10 mouse cellular contexts compared by ENCODE assay signal in genomic region chr11:96970341-96970740, GRCm38 (mm10). TPM values are rescaled to one million over a fixed set of nuclear protein-coding genes. Genes with fewer than 3 reads are reported as not detected.
DNase-seq lines count a peak whose midpoint lies in the region; ATAC-seq and TF ChIP-seq lines count a peak whose summit lies in the region.
"Had no signal": no experiment of that assay in that cellular context is flagged by ENCODE, and none has a peak within 500 bp of the region (broad histone marks: within the 10 kb centered on the region; RNA-seq: fewer than 3 reads in every experiment).

No protein-coding gene starts in this region.

- no peak for TF ChIP-seq POLR2A in limb, embryonic 14.5 days (IDR thresholded peaks at IDR 0.05; ENCODE audit: borderline replicate concordance, extremely low read depth, insufficient read depth, insufficient read length)

- no peak overlapping the region for H3K9ac ChIP-seq in hindbrain, embryonic 13.5 days
- no peak overlapping the region for H3K9ac ChIP-seq in midbrain, embryonic 16.5 days (ENCODE audit: low read depth, low read length)
- no peak overlapping the region for H3K9ac ChIP-seq in midbrain, embryonic 13.5 days (replicated peaks)
- no peak overlapping the region for H3K9ac ChIP-seq in limb, embryonic 14.5 days (ENCODE audit: low read depth, low read length, severe bottlenecking)

- no peaks in the 10 kb centered on the region for H3K9me3 ChIP-seq in hindbrain, embryonic 13.5 days
- no peaks in the 10 kb centered on the region for H3K9me3 ChIP-seq in hindbrain, embryonic 10.5 days
- H3K9me3 ChIP-seq in midbrain, embryonic 16.5 days (replicated peaks; ENCODE audit: control insufficient read depth, low read length, poor library complexity, severe bottlenecking): no peaks in the 10 kb centered on the region
- no peaks in the 10 kb centered on the region for H3K9me3 ChIP-seq in midbrain, embryonic 13.5 days
- H3K9me3 ChIP-seq in limb, embryonic 14.5 days (ENCODE audit: control insufficient read depth, low read length): no peaks in the 10 kb centered on the region
- H3K9me3 ChIP-seq: megakaryocyte, embryonic 14.5 days had no signal

- no peaks in the 10 kb centered on the region; the same call in 1 of the 2 replicates for H3K36me3 ChIP-seq in hindbrain, embryonic 13.5 days
- peaks cover 19% of the 10 kb centered on the region for H3K36me3 ChIP-seq in hindbrain, embryonic 10.5 days
- no peaks in the 10 kb centered on the region for H3K36me3 ChIP-seq in midbrain, embryonic 16.5 days (ENCODE audit: control insufficient read depth, insufficient read depth, low read length)
- H3K36me3 ChIP-seq in midbrain, embryonic 13.5 days: no peaks in the 10 kb centered on the region
- no peaks in the 10 kb centered on the region for H3K36me3 ChIP-seq in limb, embryonic 14.5 days (ENCODE audit: control insufficient read depth, insufficient read depth, low read length)

- DNase-seq in hindbrain, embryonic 10.5 days (ENCODE audit: low spot score): no peak
- no peak for DNase-seq in limb, embryonic 14.5 days (ENCODE audit: low spot score)
- DNase-seq in thymus, postnatal 14 days: no peak
- no peak for DNase-seq in spleen, postnatal 4 days (ENCODE audit: low spot score in 2 of 2)
- DNase-seq: layer of hippocampus, postnatal 36 days had no signal

- H3K4me2 ChIP-seq in hindbrain, embryonic 13.5 days: no peak overlapping the region
- no peak overlapping the region for H3K4me2 ChIP-seq in midbrain, embryonic 16.5 days (ENCODE audit: low read length)
- no peak overlapping the region for H3K4me2 ChIP-seq in midbrain, embryonic 13.5 days (replicated peaks)
- no peak overlapping the region for H3K4me2 ChIP-seq in limb, embryonic 14.5 days (replicated peaks; ENCODE audit: low read depth, low read length, severe bottlenecking)

- no peak for ATAC-seq in hindbrain, embryonic 13.5 days (ENCODE audit: low FRiP score)
- ATAC-seq in midbrain, embryonic 16.5 days: no peak
- ATAC-seq in midbrain, embryonic 13.5 days: no peak
- no peak for ATAC-seq in limb, embryonic 14.5 days (ENCODE audit: low FRiP score, low read depth)

- H3K27me3 ChIP-seq in hindbrain, embryonic 13.5 days: no peaks in the 10 kb centered on the region
- no peaks in the 10 kb centered on the region for H3K27me3 ChIP-seq in hindbrain, embryonic 10.5 days (ENCODE audit: insufficient read depth, poor library complexity, severe bottlenecking)
- H3K27me3 ChIP-seq in midbrain, embryonic 16.5 days (ENCODE audit: control insufficient read depth, insufficient read depth, low read depth, low read length): no peaks in the 10 kb centered on the region
- H3K27me3 ChIP-seq in midbrain, embryonic 13.5 days: no peaks in the 10 kb centered on the region
- H3K27me3 ChIP-seq in limb, embryonic 14.5 days (ENCODE audit: control insufficient read depth, insufficient read depth, low read length): no peaks in the 10 kb centered on the region
- H3K27me3 ChIP-seq: megakaryocyte, embryonic 14.5 days had no signal

- H3K4me1 ChIP-seq in hindbrain, embryonic 13.5 days (replicated peaks): peaks cover 55% of the 10 kb centered on the region
- peaks cover 29% of the 10 kb centered on the region for H3K4me1 ChIP-seq in hindbrain, embryonic 10.5 days (replicated peaks)
- peaks cover 19% of the 10 kb centered on the region for H3K4me1 ChIP-seq in midbrain, embryonic 16.5 days (ENCODE audit: control insufficient read depth, insufficient read depth, low read length)
- H3K4me1 ChIP-seq in midbrain, embryonic 13.5 days (replicated peaks): peaks cover 42% of the 10 kb centered on the region
- peaks cover 14% of the 10 kb centered on the region for H3K4me1 ChIP-seq in limb, embryonic 14.5 days (ENCODE audit: control insufficient read depth, insufficient read depth, low read length)

- peak overlapping the region; percentile 46; the same call in 1 of the 2 replicates for H3K27ac ChIP-seq in hindbrain, embryonic 13.5 days
- no peak overlapping the region for H3K27ac ChIP-seq in hindbrain, embryonic 10.5 days
- H3K27ac ChIP-seq in midbrain, embryonic 16.5 days (ENCODE audit: low read length): peak overlapping the region; percentile 67
- H3K27ac ChIP-seq in midbrain, embryonic 13.5 days: no peak overlapping the region
- peak overlapping the region; percentile 70 for H3K27ac ChIP-seq in limb, embryonic 14.5 days (replicated peaks; ENCODE audit: low read depth, low read length)

- no peak overlapping the region for H3K4me3 ChIP-seq in hindbrain, embryonic 13.5 days
- no peak overlapping the region for H3K4me3 ChIP-seq in hindbrain, embryonic 10.5 days
- no peak overlapping the region for H3K4me3 ChIP-seq in midbrain, embryonic 16.5 days (ENCODE audit: low read depth, low read length)
- H3K4me3 ChIP-seq in midbrain, embryonic 13.5 days (replicated peaks): no peak overlapping the region
- H3K4me3 ChIP-seq in limb, embryonic 14.5 days (replicated peaks; ENCODE audit: low read length): no peak overlapping the region

- WGBS in hindbrain, embryonic 13.5 days: 81% methylated on average over 3 of the region's 3 CpGs
- 88% methylated on average over 3 of the region's 3 CpGs for WGBS in hindbrain, embryonic 10.5 days
- WGBS in midbrain, embryonic 16.5 days: 82% methylated on average over 3 of the region's 3 CpGs
- WGBS in midbrain, embryonic 13.5 days: 88% methylated on average over 3 of the region's 3 CpGs
- 63% methylated on average over 3 of the region's 3 CpGs for WGBS in limb, embryonic 14.5 days

RNA-seq across cellular contexts. Expression of gene Sp2, which starts 12.4 kb away (rescaled TPM):
- polyA plus RNA-seq in hindbrain, embryonic 13.5 days (2015; fragmentation: Nextera tagmentation; extraction: Ambion mirVana): 15.9 and 17.2 TPM in 2 replicates
- polyA plus RNA-seq in hindbrain, embryonic 10.5 days (2016; fragmentation: Nextera tagmentation; extraction: Ambion mirVana): 29.5 and 31.4 TPM in 2 replicates
- polyA plus RNA-seq in midbrain, embryonic 16.5 days (2015; fragmentation: Nextera tagmentation; extraction: Ambion mirVana): 15.4 and 16.8 TPM in 2 replicates
- polyA plus RNA-seq in midbrain, embryonic 13.5 days (2015; fragmentation: Nextera tagmentation; extraction: Ambion mirVana): 18.5 and 19.6 TPM in 2 replicates
- polyA plus RNA-seq in limb, embryonic 14.5 days (2012; rRNA removed): 16.0 and 22.3 TPM in 2 replicates
- polyA plus RNA-seq in limb, embryonic 14.5 days (2014; fragmentation: Nextera tagmentation; extraction: Ambion mirVana): 17.1 and 18.7 TPM in 2 replicates

RNA-seq across cellular contexts. Expression of gene Pnpo, which starts 26.6 kb away (rescaled TPM):
- 20.5 and 22.6 TPM in 2 replicates for polyA plus RNA-seq in hindbrain, embryonic 13.5 days (2015; fragmentation: Nextera tagmentation; extraction: Ambion mirVana)
- polyA plus RNA-seq in hindbrain, embryonic 10.5 days (2016; fragmentation: Nextera tagmentation; extraction: Ambion mirVana): 31.4 and 36.4 TPM in 2 replicates
- 32.2 and 32.5 TPM in 2 replicates for polyA plus RNA-seq in midbrain, embryonic 16.5 days (2015; fragmentation: Nextera tagmentation; extraction: Ambion mirVana)
- 18.2 and 18.3 TPM in 2 replicates for polyA plus RNA-seq in midbrain, embryonic 13.5 days (2015; fragmentation: Nextera tagmentation; extraction: Ambion mirVana)
- polyA plus RNA-seq in limb, embryonic 14.5 days (2012; rRNA removed): 13.9 and 15.4 TPM in 2 replicates
- 22.6 and 24.2 TPM in 2 replicates for polyA plus RNA-seq in limb, embryonic 14.5 days (2014; fragmentation: Nextera tagmentation; extraction: Ambion mirVana)

RNA-seq across cellular contexts. Expression of gene Prr15l, which starts 42.4 kb away (rescaled TPM):
- 0.29 and 0.43 TPM in 2 replicates for polyA plus RNA-seq in hindbrain, embryonic 13.5 days (2015; fragmentation: Nextera tagmentation; extraction: Ambion mirVana)
- 0.37 and 0.75 TPM in 2 replicates for polyA plus RNA-seq in hindbrain, embryonic 10.5 days (2016; fragmentation: Nextera tagmentation; extraction: Ambion mirVana)
- polyA plus RNA-seq in midbrain, embryonic 16.5 days (2015; fragmentation: Nextera tagmentation; extraction: Ambion mirVana): 0.24 and 0.51 TPM in 2 replicates
- polyA plus RNA-seq in midbrain, embryonic 13.5 days (2015; fragmentation: Nextera tagmentation; extraction: Ambion mirVana): 0.10 TPM in 1 of 2 replicates, not detected in the other
- 0.47 and 1.2 TPM in 2 replicates for polyA plus RNA-seq in limb, embryonic 14.5 days (2012; rRNA removed)
- polyA plus RNA-seq in limb, embryonic 14.5 days (2014; fragmentation: Nextera tagmentation; extraction: Ambion mirVana): 3.3 and 3.7 TPM in 2 replicates

RNA-seq across cellular contexts. Expression of gene Sp6, which starts 42.9 kb away (rescaled TPM):
- 0.10 and 0.29 TPM in 2 replicates for polyA plus RNA-seq in hindbrain, embryonic 13.5 days (2015; fragmentation: Nextera tagmentation; extraction: Ambion mirVana)
- polyA plus RNA-seq in hindbrain, embryonic 10.5 days (2016; fragmentation: Nextera tagmentation; extraction: Ambion mirVana): 1.6 and 2.3 TPM in 2 replicates
- 0.26 and 0.35 TPM in 2 replicates for polyA plus RNA-seq in midbrain, embryonic 16.5 days (2015; fragmentation: Nextera tagmentation; extraction: Ambion mirVana)
- polyA plus RNA-seq in midbrain, embryonic 13.5 days (2015; fragmentation: Nextera tagmentation; extraction: Ambion mirVana): 0.07 and 0.13 TPM in 2 replicates
- polyA plus RNA-seq in limb, embryonic 14.5 days (2012; rRNA removed): 4.8 and 5.6 TPM in 2 replicates
- 3.9 and 4.5 TPM in 2 replicates for polyA plus RNA-seq in limb, embryonic 14.5 days (2014; fragmentation: Nextera tagmentation; extraction: Ambion mirVana)
- polyA plus RNA-seq: forebrain, embryonic 11.5 days had no signal

RNA-seq across cellular contexts. Expression of gene Cdk5rap3, which starts 54.0 kb away (rescaled TPM):
- 92.9 and 100 TPM in 2 replicates for polyA plus RNA-seq in hindbrain, embryonic 13.5 days (2015; fragmentation: Nextera tagmentation; extraction: Ambion mirVana)
- polyA plus RNA-seq in hindbrain, embryonic 10.5 days (2016; fragmentation: Nextera tagmentation; extraction: Ambion mirVana): 112 and 124 TPM in 2 replicates
- 80.6 and 85.7 TPM in 2 replicates for polyA plus RNA-seq in midbrain, embryonic 16.5 days (2015; fragmentation: Nextera tagmentation; extraction: Ambion mirVana)
- 103 and 104 TPM in 2 replicates for polyA plus RNA-seq in midbrain, embryonic 13.5 days (2015; fragmentation: Nextera tagmentation; extraction: Ambion mirVana)
- 71.4 and 74.5 TPM in 2 replicates for polyA plus RNA-seq in limb, embryonic 14.5 days (2012; rRNA removed)
- 79.6 and 83.6 TPM in 2 replicates for polyA plus RNA-seq in limb, embryonic 14.5 days (2014; fragmentation: Nextera tagmentation; extraction: Ambion mirVana)

Comparison
In these comparisons a context has a peak if more than half of its experiments do, and no peak if none do; other contexts are left out.
1. H3K27ac ChIP-seq: peak in hindbrain, embryonic 13.5 days (single experiment), midbrain, embryonic 16.5 days (single experiment) and limb, embryonic 14.5 days (single experiment); none in hindbrain, embryonic 10.5 days (single experiment) and midbrain, embryonic 13.5 days (single experiment).